Mouse (Mus musculus) CH12.LX (cell line): ENCODE measurements around the gene Cela3a.

Experiments used
- CTCF ChIP-seq, 2 experiments: IDR thresholded peaks in 1 of 2; conservative IDR thresholded peaks in 1 of 2; 2 replicates each; pipeline ENCODE4 v1.5.1; 2011 to 2012; ENCODE audit warnings: low read depth in 2 of 2, low read length in 2 of 2, improper control_type of control experiment in 1 of 2, inconsistent platforms in 1 of 2, mild to moderate bottlenecking in 1 of 2, moderate library complexity in 1 of 2
- POLR2A ChIP-seq: IDR thresholded peaks from 2 replicates; pipeline ENCODE4 v1.6.1; 2011; ENCODE audit warnings: low read depth, mild to moderate bottlenecking, improper control_type of control experiment, low read length
- RCOR1 ChIP-seq: conservative IDR thresholded peaks from 2 replicates; pipeline ENCODE4 v1.6.1; 2012; ENCODE audit warnings: low read depth, mild to moderate bottlenecking, inconsistent platforms, low read length, improper control_type of control experiment
- UBTF ChIP-seq: IDR thresholded peaks from 2 replicates; pipeline ENCODE4 v1.6.1; 2012; ENCODE audit warnings: low read depth, mild to moderate bottlenecking, inconsistent platforms, low read length, improper control_type of control experiment, moderate library complexity
- USF2 ChIP-seq: conservative IDR thresholded peaks from 2 replicates; pipeline ENCODE4 v1.6.1; 2011; ENCODE audit warnings: low read depth, low read length, improper control_type of control experiment
- ZC3H11A ChIP-seq: IDR thresholded peaks from 2 replicates; pipeline ENCODE4 v1.6.1; 2012; ENCODE audit warnings: low read depth, mild to moderate bottlenecking, inconsistent platforms, low read length, improper control_type of control experiment

GRCm38 (mm10) chr4:137357517-137358254, 51.9 kb downstream of the Cela3a start, which contains the start of gene Cdc42:
- TF ChIP-seq CTCF (conservative IDR thresholded peaks at IDR 0.05 in 1 of 2, IDR thresholded peaks at IDR 0.05 in 1 of 2; ENCODE audit: low read depth in 2 of 2, low read length in 2 of 2) (no peak), ZC3H11A (no peak), POLR2A (peak; percentile 95), UBTF (no peak), USF2 (no peak), RCOR1 (no peak)
